Mouse (Mus musculus): Measurements from ENCODE around the gene Crtam. TPM values are rescaled to one million over a fixed set of nuclear protein-coding genes. Genes with fewer than 3 reads are reported as not detected.

Gene Crtam
- polyA plus RNA-seq, 1 experiment from 2014 or later = 0.07 TPM

DNA sequence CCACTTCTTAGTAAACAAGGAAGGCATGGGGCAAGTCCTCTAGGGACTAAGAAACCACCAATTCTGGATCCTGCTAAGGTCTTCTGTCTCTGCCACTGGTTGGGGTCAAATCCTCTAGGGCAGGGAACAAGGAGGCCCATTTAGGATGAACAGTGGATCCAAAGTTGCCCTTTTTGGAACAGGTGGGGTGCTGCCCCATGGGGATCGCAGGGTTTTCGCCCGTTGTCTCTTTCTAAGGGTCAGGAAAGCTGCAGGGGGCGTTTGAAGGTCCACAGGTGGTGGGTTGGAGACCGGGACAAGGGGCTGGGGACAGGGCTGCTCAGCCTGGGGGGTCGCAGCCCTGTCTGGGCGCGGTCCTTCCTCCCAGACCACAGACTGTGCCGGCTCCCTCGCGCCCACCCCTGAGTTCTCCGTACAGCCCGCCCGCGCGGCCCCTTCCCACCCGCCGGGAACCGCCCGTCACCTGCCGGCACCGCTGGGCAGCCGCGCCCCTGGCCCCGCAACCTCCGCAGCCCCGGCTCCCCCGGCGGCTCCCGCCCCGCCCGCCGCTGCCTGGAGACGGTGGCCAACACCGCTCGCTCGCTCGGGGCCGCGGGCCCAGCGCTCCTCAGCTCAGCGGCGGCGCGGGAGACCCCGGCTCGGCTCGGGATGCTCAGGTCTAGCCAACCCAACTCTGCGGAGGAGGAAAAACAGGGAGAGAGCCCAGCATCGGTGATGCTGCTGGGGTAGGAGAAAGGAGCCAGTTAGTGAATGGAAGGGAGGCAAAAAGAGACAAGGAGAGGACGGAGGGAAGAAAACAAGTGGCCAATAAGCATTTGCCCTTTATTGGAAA lies 40.6 kb downstream of the Crtam start, which contains the start of gene Jhy:
Jhy (minus strand) TSS at position 533 of the 832 bp plus-strand sequence.
- Histone ChIP-seq H3K36me3 (ENCODE audit: control insufficient read depth, insufficient read depth) (no peaks in the 10 kb centered on the region), H3K27ac (ENCODE audit: low read depth, low read length) (no peak within 1 kb of the TSS), H3K9ac (ENCODE audit: low read depth, low read length) (no peak within 1 kb of the TSS), H3K4me2 (replicated peaks; ENCODE audit: low read depth) (peak within 1 kb of the TSS; percentile 61), H3K9me3 (ENCODE audit: control insufficient read depth) (no peaks in the 10 kb centered on the region), H3K4me3 (ENCODE audit: low read depth, low read length) (peak within 1 kb of the TSS; percentile 29), H3K4me1 (replicated peaks; ENCODE audit: control insufficient read depth, insufficient read depth, low read length) (no peaks in the 10 kb centered on the region), H3K27me3 (replicated peaks; ENCODE audit: control insufficient read depth, insufficient read depth, low read length) (peaks cover 21% of the 10 kb centered on the region)
- ATAC-seq = no peak
- TF ChIP-seq CTCF (IDR thresholded peaks at IDR 0.05; ENCODE audit: low read depth) = no peak
- 2% methylated on average over 48 of the region's 51 CpGs for WGBS

- no peaks in the 10 kb centered on the region for H3K36me3 ChIP-seq (ENCODE audit: control insufficient read depth, insufficient read depth)
- H3K4me2 ChIP-seq (replicated peaks; ENCODE audit: low read depth) = no peak overlapping the region
- no peak overlapping the region for H3K9ac ChIP-seq (ENCODE audit: low read depth, low read length)
- TF ChIP-seq CTCF (IDR thresholded peaks at IDR 0.05; ENCODE audit: low read depth) = no peak
- ATAC-seq = no peak
- peaks cover 21% of the 10 kb centered on the region for H3K27me3 ChIP-seq (replicated peaks; ENCODE audit: control insufficient read depth, insufficient read depth, low read length)
- no peak overlapping the region for H3K4me3 ChIP-seq (ENCODE audit: low read depth, low read length)
- no peak overlapping the region for H3K27ac ChIP-seq (ENCODE audit: low read depth, low read length)
- no peaks in the 10 kb centered on the region for H3K9me3 ChIP-seq (ENCODE audit: control insufficient read depth)
- H3K4me1 ChIP-seq (replicated peaks; ENCODE audit: control insufficient read depth, insufficient read depth, low read length) = no peaks in the 10 kb centered on the region
- WGBS = 68% methylated on average over 3 of the region's 3 CpGs
These were observed 43.0 kb downstream of the Crtam start for GRCm38 (mm10) chr9:40961401-40961800.

DNA sequence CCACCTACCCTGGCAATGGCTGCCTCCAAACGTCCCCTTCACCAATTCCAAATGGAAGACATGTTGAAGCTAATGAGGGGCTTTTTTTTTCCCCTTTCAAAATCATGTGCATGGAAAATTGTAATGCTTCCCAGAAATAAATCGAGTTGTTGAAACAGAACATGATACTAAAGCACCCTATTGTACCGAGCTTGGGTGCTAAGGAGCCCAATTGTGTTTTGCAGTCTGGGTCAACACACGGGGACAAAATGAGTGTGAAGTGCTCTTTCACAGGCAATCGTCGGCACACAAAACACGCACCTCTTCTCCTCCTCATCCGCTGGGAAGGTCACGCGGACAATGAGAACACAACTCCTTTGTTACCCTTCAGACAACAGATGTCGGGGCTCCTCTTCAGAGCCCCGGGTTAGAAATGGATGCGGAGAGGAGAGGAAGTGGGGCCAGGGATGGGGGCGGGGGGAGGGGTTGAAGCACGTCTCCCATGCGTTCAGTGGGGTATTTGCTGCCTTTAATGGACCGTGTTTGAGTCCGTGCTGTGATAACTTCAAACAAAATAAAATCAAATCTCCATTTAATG lies 55.3 kb downstream of the Crtam start:
- no peaks in the 10 kb centered on the region for H3K9me3 ChIP-seq (ENCODE audit: control insufficient read depth)
- ATAC-seq = no peak

GRCm38 (mm10) chr9:40948473-40948872 lies 56.0 kb downstream of the Crtam start:
- H3K27me3 ChIP-seq (replicated peaks; ENCODE audit: control insufficient read depth, insufficient read depth, low read length) = no peaks in the 10 kb centered on the region
- 90% methylated on average over 6 of the region's 6 CpGs for WGBS
- no peak overlapping the region for H3K9ac ChIP-seq (ENCODE audit: low read depth, low read length)
- no peak for TF ChIP-seq CTCF (IDR thresholded peaks at IDR 0.05; ENCODE audit: low read depth)
- no peak overlapping the region for H3K4me3 ChIP-seq (ENCODE audit: low read depth, low read length)
- no peak for ATAC-seq
- H3K4me1 ChIP-seq (replicated peaks; ENCODE audit: control insufficient read depth, insufficient read depth, low read length) = no peaks in the 10 kb centered on the region
- H3K4me2 ChIP-seq (replicated peaks; ENCODE audit: low read depth) = no peak overlapping the region
- H3K36me3 ChIP-seq (ENCODE audit: control insufficient read depth, insufficient read depth) = no peaks in the 10 kb centered on the region
- no peak overlapping the region for H3K27ac ChIP-seq (ENCODE audit: low read depth, low read length)
- H3K9me3 ChIP-seq (ENCODE audit: control insufficient read depth) = no peaks in the 10 kb centered on the region

More for the DNA sequence above, 55.3 kb downstream of the Crtam start:
- Histone ChIP-seq H3K27me3 (replicated peaks; ENCODE audit: control insufficient read depth, insufficient read depth, low read length) (no peaks in the 10 kb centered on the region), H3K27ac (ENCODE audit: low read depth, low read length) (no peak overlapping the region), H3K4me1 (replicated peaks; ENCODE audit: control insufficient read depth, insufficient read depth, low read length) (no peaks in the 10 kb centered on the region), H3K4me2 (replicated peaks; ENCODE audit: low read depth) (no peak overlapping the region), H3K4me3 (ENCODE audit: low read depth, low read length) (no peak overlapping the region), H3K36me3 (ENCODE audit: control insufficient read depth, insufficient read depth) (no peaks in the 10 kb centered on the region), H3K9ac (ENCODE audit: low read depth, low read length) (no peak overlapping the region)
- WGBS = 47% methylated on average over 18 of the region's 18 CpGs
- no peak for TF ChIP-seq CTCF (IDR thresholded peaks at IDR 0.05; ENCODE audit: low read depth)

GRCm38 (mm10) chr9:40947131-40947530 lies 57.3 kb downstream of the Crtam start:
- Histone ChIP-seq H3K9ac (ENCODE audit: low read depth, low read length) (no peak overlapping the region), H3K4me2 (replicated peaks; ENCODE audit: low read depth) (no peak overlapping the region), H3K36me3 (ENCODE audit: control insufficient read depth, insufficient read depth) (no peaks in the 10 kb centered on the region), H3K4me1 (replicated peaks; ENCODE audit: control insufficient read depth, insufficient read depth, low read length) (no peaks in the 10 kb centered on the region), H3K4me3 (ENCODE audit: low read depth, low read length) (no peak overlapping the region), H3K27ac (ENCODE audit: low read depth, low read length) (no peak overlapping the region), H3K27me3 (replicated peaks; ENCODE audit: control insufficient read depth, insufficient read depth, low read length) (no peaks in the 10 kb centered on the region), H3K9me3 (ENCODE audit: control insufficient read depth) (no peaks in the 10 kb centered on the region)
- WGBS = 34% methylated on average over 4 of the region's 4 CpGs
- no peak for ATAC-seq
- no peak for TF ChIP-seq CTCF (IDR thresholded peaks at IDR 0.05; ENCODE audit: low read depth)

DNA sequence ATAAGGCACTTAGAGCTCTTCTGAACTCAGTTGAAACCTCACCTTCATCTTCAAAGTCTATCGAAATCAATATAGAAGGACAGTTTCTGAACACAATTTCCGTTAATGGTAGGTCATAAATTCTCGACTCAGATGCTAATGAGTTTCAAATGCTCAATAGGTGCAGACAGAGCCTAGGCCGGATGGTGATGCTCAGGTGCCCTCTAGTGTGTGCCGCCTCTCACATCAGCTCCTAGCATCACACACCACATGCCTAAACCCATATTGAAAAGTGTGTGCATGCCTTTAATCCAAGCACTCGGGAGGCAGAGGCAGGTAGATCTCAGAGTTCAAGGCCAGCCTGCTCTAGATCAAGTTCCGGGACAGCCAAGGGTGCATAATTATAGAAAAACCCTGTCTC lies 67.0 kb downstream of the Crtam start:
- H3K4me1 ChIP-seq (replicated peaks; ENCODE audit: control insufficient read depth, insufficient read depth, low read length) = no peaks in the 10 kb centered on the region
- TF ChIP-seq CTCF (IDR thresholded peaks at IDR 0.05; ENCODE audit: low read depth) = peak; percentile 72
- no peak overlapping the region for H3K27ac ChIP-seq (ENCODE audit: low read depth, low read length)
- no peak overlapping the region for H3K4me2 ChIP-seq (replicated peaks; ENCODE audit: low read depth)
- H3K27me3 ChIP-seq (replicated peaks; ENCODE audit: control insufficient read depth, insufficient read depth, low read length) = no peaks in the 10 kb centered on the region
- H3K9me3 ChIP-seq (ENCODE audit: control insufficient read depth) = no peaks in the 10 kb centered on the region
- 59% methylated on average over 7 of the region's 7 CpGs for WGBS
- no peak overlapping the region for H3K4me3 ChIP-seq (ENCODE audit: low read depth, low read length)
- no peak overlapping the region for H3K9ac ChIP-seq (ENCODE audit: low read depth, low read length)
- no peak for ATAC-seq
- H3K36me3 ChIP-seq (ENCODE audit: control insufficient read depth, insufficient read depth) = no peaks in the 10 kb centered on the region

Data from intestine, postnatal 0 days (tissue).